ENCODE assay signal across 7 mouse cellular contexts in genomic region chr5:77245787-77246671, GRCm38 (mm10). TPM values are rescaled to one million over a fixed set of nuclear protein-coding genes. Genes with fewer than 3 reads are reported as not detected.
DNase-seq lines count a peak whose midpoint lies in the region; ATAC-seq and TF ChIP-seq lines count a peak whose summit lies in the region.

No protein-coding gene starts in this region.

- no peak overlapping the region for H3K27ac ChIP-seq in forebrain, postnatal 0 days (ENCODE audit: low read depth, low read length)
- no peak overlapping the region for H3K27ac ChIP-seq in kidney, embryonic 16.5 days (ENCODE audit: low read length)
- H3K27ac ChIP-seq in macrophage = no peak overlapping the region

- H3K36me3 ChIP-seq in forebrain, postnatal 0 days (ENCODE audit: insufficient read depth) = no peaks in the 10 kb centered on the region
- H3K36me3 ChIP-seq in kidney, embryonic 16.5 days (ENCODE audit: insufficient read depth, low read length) = no peaks in the 10 kb centered on the region
- H3K36me3 ChIP-seq in macrophage (ENCODE audit: inconsistent target) = no peaks in the 10 kb centered on the region
- H3K36me3 ChIP-seq in splenic B cell, adult 2 months (ENCODE audit: control insufficient read depth, insufficient read depth, low read length, poor library complexity, severe bottlenecking) = no peaks in the 10 kb centered on the region

- CTCF ChIA-PET in Patski (lab: Charles Lee) = interaction anchor here (1.2 to 2.1 kb wide), 2 partner anchors 13 to 22 kb away, joined by 3 to 7 read pairs; no protein-coding TSS in a partner anchor

- POLR2A ChIA-PET in Patski (lab: Charles Lee) = interaction anchor here (0.7 kb wide), 1 partner anchor 204 kb away, joined by 4 read pairs; no protein-coding TSS in a partner anchor

- no peaks in the 10 kb centered on the region for H3K9me3 ChIP-seq in forebrain, postnatal 0 days (ENCODE audit: low read length)
- no peaks in the 10 kb centered on the region for H3K9me3 ChIP-seq in kidney, embryonic 16.5 days (ENCODE audit: low read length)

- no peak overlapping the region; the same call in 1 of the 2 replicates for H3K4me3 ChIP-seq in forebrain, postnatal 0 days (ENCODE audit: low read depth, low read length)
- H3K4me3 ChIP-seq in kidney, embryonic 16.5 days (ENCODE audit: low read length) = peak overlapping the region; percentile 28
- peak overlapping the region; percentile 30 for H3K4me3 ChIP-seq in macrophage (ENCODE audit: inconsistent target)

- H3K27me3 ChIP-seq in Patski = no peaks in the 10 kb centered on the region
- H3K27me3 ChIP-seq in forebrain, postnatal 0 days (ENCODE audit: insufficient read depth, low read length) = no peaks in the 10 kb centered on the region
- no peaks in the 10 kb centered on the region for H3K27me3 ChIP-seq in kidney, embryonic 16.5 days (ENCODE audit: insufficient read depth, low read length)
- H3K27me3 ChIP-seq in splenic B cell, adult 2 months (ENCODE audit: control insufficient read depth, insufficient read depth, low read length, poor library complexity, severe bottlenecking) = no peaks in the 10 kb centered on the region

- DNase-seq in CD4-positive, CD25-positive, alpha-beta regulatory T cell, adult 2 months (ENCODE audit: low read depth, low spot score) = peak; percentile 87
- DNase-seq in Patski (ENCODE audit: low read depth, low spot score) = no peak
- DNase-seq in forebrain, postnatal 0 days = peak; percentile 34
- DNase-seq in splenic B cell, adult 2 months (ENCODE audit: low read depth, low spot score) = peak; percentile 87

- no peaks in the 10 kb centered on the region for H3K79me2 ChIP-seq in macrophage (ENCODE audit: inconsistent target)

- in situ Hi-C loops in Patski (cut with MboI; ENCODE audit: low pct_unique_long_range_greater_than_20kb) = no loop called here

- H3K4me1 ChIP-seq in forebrain, postnatal 0 days (ENCODE audit: insufficient read depth) = no peaks in the 10 kb centered on the region
- peaks cover 4% of the 10 kb centered on the region; the same call in 1 of the 2 replicates for H3K4me1 ChIP-seq in kidney, embryonic 16.5 days (ENCODE audit: insufficient read depth, low read length)

- WGBS in forebrain, postnatal 0 days = 18% methylated on average over 26 of the region's 26 CpGs
- WGBS in kidney, embryonic 16.5 days = 25% methylated on average over 26 of the region's 26 CpGs
- 17% methylated on average over 24 of the region's 26 CpGs for WGBS in macrophage (ENCODE audit: missing documents)

- TF ChIP-seq CTCF in Patski (IDR thresholded peaks at IDR 0.05) = no peak
- TF ChIP-seq CTCF in forebrain, postnatal 0 days (IDR thresholded peaks at IDR 0.05; ENCODE audit: low read depth) = no peak

- H3K4me2 ChIP-seq in forebrain, postnatal 0 days (ENCODE audit: low read depth) = peak overlapping the region; percentile 34
- H3K4me2 ChIP-seq in kidney, embryonic 16.5 days (replicated peaks; ENCODE audit: low read depth, low read length) = peak overlapping the region; percentile 50

- no peak overlapping the region for H3K9ac ChIP-seq in forebrain, postnatal 0 days
- H3K9ac ChIP-seq in kidney, embryonic 16.5 days (replicated peaks; ENCODE audit: low read length) = peak overlapping the region; percentile 14

- ATAC-seq in Patski = peak; percentile 86
- ATAC-seq in forebrain, postnatal 0 days = no peak
- ATAC-seq in kidney, embryonic 16.5 days (ENCODE audit: low FRiP score, low TSS enrichment) = peak; percentile 66; the same call in 1 of the 2 replicates
- ATAC-seq in erythroblast, adult 5-6 weeks (replicated peaks; ENCODE audit: low FRiP score, poor library complexity, severe bottlenecking) = no peak

RNA-seq across cellular contexts. Expression of gene Rest, which starts 19.3 kb away (rescaled TPM):
- polyA plus RNA-seq in Patski (2021) (25.7 TPM), macrophage (2018) (13.0 to 15.4 TPM (median 13.4 TPM) in 3 replicates)
- total RNA-seq in forebrain, postnatal 0 days (2014; rRNA removed) = 5.2 and 8.3 TPM in 2 replicates
- polyA plus RNA-seq in forebrain, postnatal 0 days (2015; fragmentation: Nextera tagmentation; extraction: Ambion mirVana) = 2.2 and 3.1 TPM in 2 replicates
- 37.6 and 40.5 TPM in 2 replicates for polyA plus RNA-seq in kidney, embryonic 16.5 days (2015; fragmentation: Nextera tagmentation; extraction: Ambion mirVana)
- total RNA-seq in macrophage (2018; cell fraction: chromatin; rRNA removed) = 10 to 100 TPM in 24 of 26 experiments, 1 to 10 TPM in 2; 5.1 to 57.0 (median 25.0) TPM
- total RNA-seq in macrophage (2018; cell fraction: cytosol; rRNA removed) = 10 to 100 TPM; 21.6 to 48.5 (median 30.4) TPM
- 10 to 100 TPM; 14.9 to 77.8 (median 36.6) TPM for total RNA-seq in macrophage (2018; cell fraction: nucleus; rRNA removed)
- total RNA-seq in erythroblast, adult 5-6 weeks (2015; ENCODE audit: low replicate concordance) = 8.4 and 10.8 TPM in 2 replicates
- total RNA-seq in erythroblast, adult 5-6 weeks (2017; ENCODE audit: low replicate concordance) = 8.5 and 12.5 TPM in 2 replicates

RNA-seq across cellular contexts. Expression of gene Spink2, which starts 34.8 kb away (rescaled TPM):
- polyA plus RNA-seq in Patski (2021) = not detected
- total RNA-seq in forebrain, postnatal 0 days (2014; rRNA removed) = not detected in 2 replicates
- polyA plus RNA-seq in forebrain, postnatal 0 days (2015; fragmentation: Nextera tagmentation; extraction: Ambion mirVana) = 0.88 and 2.0 TPM in 2 replicates
- 1.1 and 1.3 TPM in 2 replicates for polyA plus RNA-seq in kidney, embryonic 16.5 days (2015; fragmentation: Nextera tagmentation; extraction: Ambion mirVana)
- total RNA-seq in macrophage (2018; cell fraction: chromatin; rRNA removed) = not detected
- not detected for total RNA-seq in macrophage (2018; cell fraction: cytosol; rRNA removed)
- total RNA-seq in macrophage (2018; cell fraction: nucleus; rRNA removed) = not detected
- polyA plus RNA-seq in macrophage (2018) = not detected in 3 replicates
- not detected in 2 replicates for total RNA-seq in erythroblast, adult 5-6 weeks (2015; ENCODE audit: low replicate concordance)
- not detected in 2 replicates for total RNA-seq in erythroblast, adult 5-6 weeks (2017; ENCODE audit: low replicate concordance)

Comparison
In these comparisons a context has a peak if more than half of its experiments do, and no peak if none do; other contexts are left out.
1. ATAC-seq: peak in Patski (single experiment) and kidney, embryonic 16.5 days (single experiment); none in forebrain, postnatal 0 days (single experiment) and erythroblast, adult 5-6 weeks (single experiment).